Mouse (Mus musculus): ENCODE data around the gene Rtf2. TPM values are rescaled to one million over a fixed set of nuclear protein-coding genes. Genes with fewer than 3 reads are reported as not detected.

The Rtf2 gene
- polyA plus RNA-seq, 1 experiment: 79.1 TPM

DNA sequence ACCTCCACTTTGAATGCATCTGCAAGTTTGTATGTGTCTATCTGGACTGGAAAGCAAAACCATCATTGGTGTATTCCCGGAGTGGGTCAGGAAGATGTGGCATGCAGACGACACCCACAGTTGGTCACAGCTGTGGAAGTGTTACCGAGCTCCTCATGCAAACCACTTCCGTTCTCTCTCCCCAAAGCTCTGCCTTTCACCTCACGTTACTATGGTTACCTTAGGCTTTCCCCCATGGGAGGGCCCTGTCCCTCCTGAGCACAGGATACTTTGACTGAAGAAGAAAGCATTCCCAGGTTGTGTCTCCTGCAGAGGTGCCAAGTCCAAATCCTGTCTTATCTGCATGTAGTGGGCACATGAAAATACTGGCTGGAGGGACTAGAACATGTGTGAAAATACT, 6.6 kb upstream of the Rtf2 start:
- DNase-seq (ENCODE audit: extremely low spot score in 1 of 2, low spot score in 1 of 2): no peak

GRCm38 (mm10) chr2:172437371-172437952, 2.9 kb upstream of the Rtf2 start:
- DNase-seq (ENCODE audit: extremely low spot score in 1 of 2, low spot score in 1 of 2): no peak

DNA sequence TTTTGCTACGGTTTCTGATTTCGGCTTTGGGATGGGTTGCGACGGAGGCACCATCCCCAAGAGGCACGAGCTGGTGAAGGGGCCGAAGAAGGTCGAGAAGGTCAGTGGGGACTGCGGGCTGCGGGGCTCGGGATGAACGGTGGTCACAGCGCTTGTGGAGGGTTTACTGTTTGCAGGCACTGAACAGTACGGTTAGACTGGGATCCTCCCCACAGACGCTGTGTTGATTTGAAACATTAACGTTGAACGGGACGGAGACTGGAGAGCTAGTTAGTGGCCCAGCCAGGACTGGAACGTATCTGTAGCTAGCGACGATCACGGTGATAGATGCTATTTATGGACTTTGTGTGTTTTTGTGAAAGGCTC, 267 bp downstream of the Rtf2 start:
- DNase-seq (ENCODE audit: extremely low spot score in 1 of 2, low spot score in 1 of 2): no peak

DNA sequence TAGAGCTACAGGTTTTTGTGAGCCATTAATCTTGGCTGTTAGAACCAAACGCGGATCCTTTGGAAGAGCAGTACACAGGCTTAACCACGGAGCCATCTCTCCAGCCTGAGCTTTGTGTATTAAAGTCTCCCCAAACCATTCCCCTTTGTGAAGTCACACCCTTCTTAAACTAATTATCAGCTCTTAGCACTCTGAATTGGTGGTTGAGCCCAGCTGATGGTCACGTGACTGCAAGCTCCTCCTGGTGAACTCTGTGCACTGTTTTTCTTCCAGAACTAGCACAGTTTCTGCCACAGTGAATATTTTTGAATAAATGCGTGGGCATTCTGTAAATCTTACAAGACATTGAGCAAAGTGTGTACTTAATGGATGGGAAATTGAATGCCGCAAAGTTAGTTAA, 820 bp downstream of the Rtf2 start:
- no peak for DNase-seq (ENCODE audit: extremely low spot score in 1 of 2, low spot score in 1 of 2)

GRCm38 (mm10) chr2:172445617-172446016, 5.3 kb downstream of the Rtf2 start:
- DNase-seq (ENCODE audit: extremely low spot score in 1 of 2, low spot score in 1 of 2): no peak

DNA sequence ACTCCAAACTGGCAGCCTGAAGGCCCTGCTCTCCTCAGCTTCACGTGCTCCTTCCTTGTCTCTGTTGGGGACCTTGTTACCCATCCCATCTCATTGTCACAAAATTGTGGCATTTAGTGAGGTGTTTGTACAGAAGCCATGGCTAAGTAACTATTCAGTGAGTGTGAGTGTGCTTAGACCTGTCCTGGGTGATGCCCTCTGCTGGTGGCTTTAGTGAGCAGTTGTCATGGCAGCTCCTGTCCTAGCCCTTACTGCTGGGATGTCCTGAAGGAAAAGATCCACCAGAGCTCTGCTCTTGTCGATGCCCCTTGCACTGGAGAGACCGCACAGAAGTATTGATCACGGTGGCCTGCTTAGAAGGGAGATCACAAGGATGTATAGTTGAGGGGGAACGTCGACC, 7.0 kb downstream of the Rtf2 start:
- DNase-seq (ENCODE audit: extremely low spot score in 1 of 2, low spot score in 1 of 2): peak in 1 of 2 experiments; percentile 30

DNA sequence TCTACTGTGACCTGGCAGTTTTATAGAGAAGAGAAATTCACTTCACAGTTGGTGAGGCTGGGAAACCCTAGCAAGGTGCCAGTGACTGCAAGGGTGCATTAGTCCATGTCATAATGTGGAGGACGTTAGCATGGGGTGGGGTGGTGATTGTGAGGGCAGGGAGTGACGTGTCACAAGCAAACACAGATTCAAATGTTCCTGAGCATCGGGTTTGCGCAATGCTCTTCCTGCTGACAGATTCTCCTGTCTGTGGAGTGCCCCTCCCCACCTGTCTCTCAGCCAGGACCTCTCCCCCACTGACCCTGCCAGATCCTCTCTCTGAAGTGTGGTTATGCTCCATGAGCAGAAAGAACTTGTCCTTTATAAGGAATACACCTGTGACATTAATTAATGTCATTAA, 8.0 kb downstream of the Rtf2 start:
- no peak for DNase-seq (ENCODE audit: extremely low spot score in 1 of 2, low spot score in 1 of 2)

GRCm38 (mm10) chr2:172450640-172451039, 10.3 kb downstream of the Rtf2 start:
- DNase-seq (ENCODE audit: extremely low spot score in 1 of 2, low spot score in 1 of 2): no peak

GRCm38 (mm10) chr2:172452031-172452430, 11.7 kb downstream of the Rtf2 start:
- DNase-seq (ENCODE audit: extremely low spot score in 1 of 2, low spot score in 1 of 2): no peak

DNA sequence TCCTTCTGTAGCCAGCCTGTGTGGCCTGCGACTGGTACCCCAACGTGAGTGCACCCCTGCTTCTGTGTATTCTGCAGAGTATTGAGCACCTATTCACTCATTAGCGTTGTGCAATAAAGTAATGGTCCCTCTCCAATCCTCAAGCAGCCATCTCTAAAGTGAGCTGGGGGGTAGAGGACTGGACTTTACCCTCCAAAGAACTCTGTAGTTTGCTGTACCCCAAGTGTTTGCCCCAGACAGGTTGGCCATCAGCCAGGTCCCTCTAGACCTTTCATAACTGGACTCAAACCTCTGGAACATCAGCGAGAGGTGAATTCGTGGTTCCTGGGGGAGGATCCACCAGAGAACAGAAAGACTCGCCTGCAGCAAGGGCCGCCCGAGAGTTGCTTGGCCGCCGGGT, 12.1 kb downstream of the Rtf2 start:
- no peak for DNase-seq (ENCODE audit: extremely low spot score in 1 of 2, low spot score in 1 of 2)

DNA sequence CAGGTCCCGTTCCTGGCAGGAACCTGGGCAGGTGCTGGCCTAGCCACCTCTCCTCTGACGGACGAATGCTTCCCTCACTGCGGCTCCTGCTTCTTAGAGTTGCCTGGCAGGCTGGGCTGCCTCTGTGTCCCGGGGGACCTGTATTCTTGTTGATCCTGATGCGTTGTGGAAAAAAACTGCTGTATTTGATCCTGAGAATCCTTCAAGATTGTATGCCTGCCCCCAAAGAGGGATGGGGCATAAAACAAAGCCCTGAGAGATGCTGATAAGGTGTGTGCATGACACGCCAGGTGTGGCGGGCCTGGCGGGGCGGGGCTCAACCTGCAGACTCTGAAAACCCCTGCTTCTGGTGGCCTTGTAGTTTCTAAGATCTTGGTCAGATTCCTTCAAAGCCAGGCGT, 18.1 kb downstream of the Rtf2 start, which contains the start of gene Gcnt7:
Gene Gcnt7 (minus strand): TSS at position 101 of the 400 bp plus-strand sequence.
- DNase-seq (ENCODE audit: extremely low spot score in 1 of 2, low spot score in 1 of 2): no peak

- no peak for DNase-seq (ENCODE audit: extremely low spot score in 1 of 2, low spot score in 1 of 2)
These were observed 20.3 kb downstream of the Rtf2 start for GRCm38 (mm10) chr2:172460647-172461046.

DNA sequence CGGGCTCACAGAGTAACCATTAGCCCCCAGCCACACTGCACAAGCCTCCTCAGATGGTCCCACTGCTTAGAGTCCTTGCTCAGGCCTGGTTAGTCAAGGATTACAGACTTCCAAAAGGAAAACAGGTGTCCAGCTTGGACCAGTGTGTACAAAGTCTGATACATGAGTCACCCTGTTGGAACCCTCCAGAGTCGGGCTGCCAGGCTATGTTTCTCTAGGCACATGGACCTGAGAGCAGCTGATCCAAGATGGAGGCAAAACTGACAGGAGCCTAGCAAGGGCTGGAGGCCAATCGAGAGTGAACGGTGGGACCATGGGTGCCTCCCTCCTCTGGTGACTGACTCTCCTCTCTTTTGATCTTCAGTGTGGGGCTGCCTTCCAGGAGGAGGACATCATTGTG, 22.5 kb downstream of the Rtf2 start:
- DNase-seq (ENCODE audit: extremely low spot score in 1 of 2, low spot score in 1 of 2): no peak

DNA sequence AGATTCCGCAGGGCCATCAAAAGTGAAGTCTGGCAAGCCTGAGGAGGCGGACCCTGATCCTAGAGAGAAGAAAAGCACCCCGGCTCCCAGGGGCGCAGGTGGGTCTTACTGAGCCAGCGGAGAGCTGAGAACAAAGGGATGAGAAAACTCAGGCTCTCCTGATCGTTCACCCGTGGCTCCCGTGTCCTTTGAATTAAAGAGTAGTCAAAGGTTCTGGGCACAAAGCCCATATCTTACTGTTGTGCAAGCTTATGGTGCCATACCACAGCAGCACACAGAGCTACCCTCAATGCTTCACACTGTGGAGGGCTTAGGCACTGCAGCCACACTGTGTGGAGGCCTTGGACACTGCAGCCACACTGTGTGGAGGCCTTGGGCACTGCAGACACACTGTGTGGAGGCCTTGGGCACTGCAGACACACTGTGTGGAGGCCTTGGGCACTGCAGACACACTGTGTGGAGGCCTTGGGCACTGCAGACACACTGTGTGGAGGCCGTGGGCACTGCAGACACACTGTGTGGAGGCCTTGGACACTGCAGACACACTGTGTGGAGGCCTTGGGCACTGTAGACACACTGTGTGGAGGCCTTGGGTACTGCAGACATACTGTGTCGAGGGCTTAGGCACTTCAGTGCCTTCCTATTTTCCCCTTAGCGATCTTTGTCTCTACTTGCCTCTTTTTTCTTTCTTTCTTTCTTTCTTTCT, 26.2 kb downstream of the Rtf2 start:
- no peak for DNase-seq (ENCODE audit: extremely low spot score in 1 of 2, low spot score in 1 of 2)

- no peak for DNase-seq (ENCODE audit: extremely low spot score in 1 of 2, low spot score in 1 of 2)
These were observed 26.9 kb downstream of the Rtf2 start for GRCm38 (mm10) chr2:172467206-172467605.

- no peak for DNase-seq (ENCODE audit: extremely low spot score in 1 of 2, low spot score in 1 of 2)
These were observed 28.0 kb downstream of the Rtf2 start for GRCm38 (mm10) chr2:172468346-172468819.

GRCm38 (mm10) chr2:172472318-172472717, 32.0 kb downstream of the Rtf2 start, which contains the start of gene Fam209:
Gene Fam209, plus strand, starts transcription at chr2:172472520.
- no peak for DNase-seq (ENCODE audit: extremely low spot score in 1 of 2, low spot score in 1 of 2)

DNA sequence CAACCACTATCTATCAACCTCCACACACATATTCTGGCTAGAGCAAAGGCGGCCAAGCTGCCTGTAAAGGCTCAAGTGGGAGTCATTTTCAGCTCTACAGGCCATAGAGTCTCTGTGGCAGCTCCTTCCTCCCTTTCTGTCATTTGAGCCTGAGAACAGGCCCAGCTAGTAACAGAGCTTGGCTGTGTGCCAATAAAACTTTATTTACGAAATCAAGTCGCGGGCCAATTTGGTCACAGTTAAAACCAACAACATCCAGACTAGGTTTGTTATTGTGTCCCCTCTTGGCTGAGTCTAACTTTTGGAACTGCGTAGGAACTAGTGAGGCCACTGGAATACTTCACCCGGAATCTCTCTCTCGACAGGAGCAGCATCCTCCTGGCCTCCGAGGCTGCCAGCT, 33.2 kb downstream of the Rtf2 start:
- DNase-seq (ENCODE audit: extremely low spot score in 1 of 2, low spot score in 1 of 2): no peak

DNA sequence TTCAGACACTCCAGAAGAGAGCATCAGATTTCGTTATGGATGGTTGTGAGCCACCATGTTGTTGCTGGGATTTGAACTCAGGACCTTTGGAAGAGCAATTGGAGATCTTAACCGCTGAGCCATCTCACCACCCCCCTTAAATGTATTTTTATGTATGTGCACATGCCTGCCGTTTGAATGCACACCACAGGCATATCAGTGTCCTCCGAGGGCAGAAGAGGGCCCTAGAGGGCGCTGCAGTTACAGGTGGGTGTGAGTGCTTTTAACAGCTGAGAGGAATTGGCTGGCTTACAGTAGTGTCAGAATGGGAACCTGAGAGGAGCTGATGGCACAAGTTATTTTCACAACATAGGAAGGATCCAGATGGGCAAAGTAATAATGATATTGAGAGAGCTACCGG, 34.6 kb downstream of the Rtf2 start:
- DNase-seq (ENCODE audit: extremely low spot score in 1 of 2, low spot score in 1 of 2): no peak

GRCm38 (mm10) chr2:172476707-172477260, 36.4 kb downstream of the Rtf2 start:
- DNase-seq (ENCODE audit: extremely low spot score in 1 of 2, low spot score in 1 of 2): no peak

DNA sequence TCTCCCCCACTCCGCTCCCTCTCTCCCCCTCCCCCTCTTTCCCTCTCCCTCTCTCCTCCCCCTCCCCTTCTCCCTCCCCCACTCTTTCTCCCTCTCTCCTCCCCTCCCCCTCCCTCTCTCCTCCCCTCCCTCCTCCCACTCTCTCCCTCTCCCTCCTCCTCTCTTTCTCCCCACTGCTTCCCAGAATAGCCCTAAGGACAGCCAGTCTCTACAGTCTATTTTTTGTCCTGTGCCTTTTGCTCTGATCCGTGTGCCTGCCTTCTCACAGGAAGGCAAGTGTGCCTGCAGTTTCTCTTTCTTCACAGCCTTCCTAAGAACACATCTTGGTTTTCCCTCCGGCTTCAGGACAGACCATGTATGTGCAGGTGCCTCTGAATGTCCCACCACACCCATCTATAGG, 37.0 kb downstream of the Rtf2 start:
- no peak for DNase-seq (ENCODE audit: extremely low spot score in 1 of 2, low spot score in 1 of 2)

DNA sequence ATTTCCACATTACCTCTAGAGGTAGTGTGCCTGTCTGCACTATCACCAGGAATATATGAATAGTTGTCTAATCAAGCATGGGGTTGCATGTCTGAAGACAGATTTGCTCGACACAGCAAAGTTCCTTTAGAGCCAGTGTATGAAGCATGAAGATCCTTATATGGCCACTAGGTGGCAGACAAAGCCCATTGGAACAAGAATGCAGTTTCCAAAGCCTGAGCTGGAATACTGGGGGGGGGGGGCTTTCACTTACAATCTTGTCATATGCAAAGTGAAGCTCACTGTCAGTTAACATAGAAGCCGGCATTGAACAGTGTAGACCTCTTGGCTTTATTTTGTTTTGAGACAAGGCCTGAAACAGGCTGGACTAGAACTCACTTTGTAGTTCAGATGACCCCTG, 37.5 kb downstream of the Rtf2 start:
- DNase-seq (ENCODE audit: extremely low spot score in 1 of 2, low spot score in 1 of 2): peak in 1 of 2 experiments; percentile 79

All from frontal cortex, adult 2 months (tissue).